Mouse (Mus musculus): Measurements from ENCODE around the gene Casp1. TPM values are rescaled to one million over a fixed set of nuclear protein-coding genes. Genes with fewer than 3 reads are reported as not detected.

The Casp1 gene
- polyA plus RNA-seq, 2 experiments from 2014 or later, result 96.1 to 98.0 TPM

Other genes with a start within 250 kb of the Casp1 start
- gene Casp4, start 10.3 kb downstream of the Casp1 start, polyA plus RNA-seq (2017; shearing (Covaris generic)), result 100 to 1,000 TPM; 134 to 136 TPM
- under 1 TPM in 1 of 2 experiments, not detected in 1; 0.22 TPM for gene Casp12, start 46.9 kb downstream of the Casp1 start, polyA plus RNA-seq (2017; shearing (Covaris generic))

Measured in CD4-positive, CD25-positive, alpha-beta regulatory T cell, adult 4 months (primary cell).